In the genomic region with DNA sequence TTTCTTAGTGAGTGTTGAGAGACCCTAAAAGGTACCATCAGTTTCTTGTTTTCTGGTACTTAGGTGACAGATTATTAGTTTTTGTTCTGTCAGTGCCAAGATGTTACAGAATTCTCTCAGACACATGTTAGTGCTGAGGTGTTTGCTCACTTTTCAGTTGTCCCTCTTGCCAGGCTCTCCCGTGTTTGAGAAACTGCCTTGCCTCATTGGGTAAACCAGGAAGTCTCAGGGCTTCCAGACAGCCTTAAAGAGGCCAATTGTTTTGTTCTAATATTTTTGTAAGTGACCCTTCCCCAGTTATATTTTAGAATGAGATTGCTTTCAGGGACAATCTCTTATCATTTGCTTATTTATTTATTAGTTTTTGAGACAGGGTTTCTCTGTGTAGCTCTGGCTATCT, we compare ENCODE assay signal across 8 mouse cellular contexts. TPM values are rescaled to one million over a fixed set of nuclear protein-coding genes. Genes with fewer than 3 reads are reported as not detected.
DNase-seq lines count a peak whose midpoint lies in the region; ATAC-seq and TF ChIP-seq lines count a peak whose summit lies in the region.

No protein-coding gene starts in this region.

- no peak overlapping the region for H3K9ac ChIP-seq in lung, embryonic 15.5 days
- H3K9ac ChIP-seq in forebrain, embryonic 16.5 days (replicated peaks; ENCODE audit: low read depth, low read length), result no peak overlapping the region
- H3K9ac ChIP-seq in liver, embryonic 12.5 days, result peak overlapping the region; percentile 99
- no peak overlapping the region for H3K9ac ChIP-seq in stomach, embryonic 15.5 days

- TF ChIP-seq POLR2A in lung, adult 2 months (IDR thresholded peaks at IDR 0.05; ENCODE audit: borderline replicate concordance, extremely low read depth, low read depth, low read length), result no peak

- TF ChIP-seq CTCF in lung, adult 2 months (IDR thresholded peaks at IDR 0.05; ENCODE audit: insufficient read depth, low read length), result no peak

- WGBS in lung, embryonic 15.5 days, result 0% methylated on average over 1 of the region's 1 CpGs
- 2% methylated on average over 1 of the region's 1 CpGs for WGBS in lung, adult 2 months
- 0% methylated on average over 1 of the region's 1 CpGs for WGBS in forebrain, embryonic 16.5 days
- WGBS in liver, embryonic 12.5 days (ENCODE audit: insufficient replicate concordance), result 5% methylated on average over 1 of the region's 1 CpGs
- 0% methylated on average over 1 of the region's 1 CpGs for WGBS in stomach, embryonic 15.5 days

- peak overlapping the region; percentile 84 for H3K4me3 ChIP-seq in lung, embryonic 15.5 days
- H3K4me3 ChIP-seq in lung, adult 2 months (replicated peaks; ENCODE audit: extremely low read depth, low read depth, low read length), result no peak overlapping the region
- peak overlapping the region; percentile 21 for H3K4me3 ChIP-seq in forebrain, embryonic 16.5 days (replicated peaks; ENCODE audit: low read length)
- H3K4me3 ChIP-seq in liver, embryonic 12.5 days, result peak overlapping the region; percentile 93
- H3K4me3 ChIP-seq in stomach, embryonic 15.5 days (replicated peaks), result peak overlapping the region; percentile 12; the same call in 1 of the 2 replicates

- no peaks in the 10 kb centered on the region for H3K27me3 ChIP-seq in lung, embryonic 15.5 days
- no peaks in the 10 kb centered on the region for H3K27me3 ChIP-seq in forebrain, embryonic 16.5 days (replicated peaks; ENCODE audit: control insufficient read depth, insufficient read depth, low read length)
- no peaks in the 10 kb centered on the region for H3K27me3 ChIP-seq in liver, embryonic 12.5 days (replicated peaks)
- no peaks in the 10 kb centered on the region for H3K27me3 ChIP-seq in stomach, embryonic 15.5 days (replicated peaks)

- H3K36me3 ChIP-seq in lung, embryonic 15.5 days, result peaks cover 6% of the 10 kb centered on the region
- H3K36me3 ChIP-seq in forebrain, embryonic 16.5 days (ENCODE audit: control insufficient read depth, insufficient read depth), result 0 out of 2 replicates have a peak, but pooled peaks cover 3% of the 10 kb centered on the region
- peaks cover 21% of the 10 kb centered on the region for H3K36me3 ChIP-seq in liver, embryonic 12.5 days
- H3K36me3 ChIP-seq in stomach, embryonic 15.5 days, result no peaks in the 10 kb centered on the region

- no peak for DNase-seq in lung, adult 2 months
- no peak for DNase-seq in layer of hippocampus, adult 18-20 months (ENCODE audit: low spot score in 2 of 2)
- no peak for DNase-seq in T-cell, adult 2 months (ENCODE audit: low spot score)
- DNase-seq in gastrocnemius, adult 8-10 months (ENCODE audit: low spot score in 2 of 2), result no peak

- H3K4me1 ChIP-seq in lung, embryonic 15.5 days, result peaks cover 30% of the 10 kb centered on the region
- H3K4me1 ChIP-seq in lung, adult 2 months (ENCODE audit: control insufficient read depth, insufficient read depth, low read length), result peaks cover 15% of the 10 kb centered on the region
- peaks cover 33% of the 10 kb centered on the region for H3K4me1 ChIP-seq in forebrain, embryonic 16.5 days (replicated peaks; ENCODE audit: control insufficient read depth, insufficient read depth, low read length)
- peaks cover 71% of the 10 kb centered on the region for H3K4me1 ChIP-seq in liver, embryonic 12.5 days
- H3K4me1 ChIP-seq in stomach, embryonic 15.5 days, result peaks cover 10% of the 10 kb centered on the region; the same call in 1 of the 2 replicates

- no peak overlapping the region for H3K27ac ChIP-seq in lung, embryonic 15.5 days
- no peak overlapping the region for H3K27ac ChIP-seq in forebrain, embryonic 16.5 days (ENCODE audit: low read length)
- H3K27ac ChIP-seq in liver, embryonic 12.5 days, result peak overlapping the region; percentile 33; the same call in 1 of the 2 replicates
- no peak overlapping the region for H3K27ac ChIP-seq in stomach, embryonic 15.5 days

- no peaks in the 10 kb centered on the region for H3K9me3 ChIP-seq in lung, embryonic 15.5 days
- no peaks in the 10 kb centered on the region for H3K9me3 ChIP-seq in forebrain, embryonic 16.5 days (ENCODE audit: control insufficient read depth, low read length)
- H3K9me3 ChIP-seq in liver, embryonic 12.5 days (replicated peaks), result no peaks in the 10 kb centered on the region
- H3K9me3 ChIP-seq in stomach, embryonic 15.5 days, result no peaks in the 10 kb centered on the region

- H3K4me2 ChIP-seq in lung, embryonic 15.5 days, result peak overlapping the region; percentile 73
- H3K4me2 ChIP-seq in forebrain, embryonic 16.5 days (ENCODE audit: low read length), result peak overlapping the region; percentile 50
- peak overlapping the region; percentile 79 for H3K4me2 ChIP-seq in liver, embryonic 12.5 days
- peak overlapping the region; percentile 62 for H3K4me2 ChIP-seq in stomach, embryonic 15.5 days

- ATAC-seq in lung, embryonic 15.5 days (ENCODE audit: borderline replicate concordance, extremely low read depth, low FRiP score, low TSS enrichment), result no peak
- no peak for ATAC-seq in forebrain, embryonic 16.5 days
- ATAC-seq in liver, embryonic 12.5 days, result no peak
- ATAC-seq in stomach, embryonic 15.5 days (ENCODE audit: insufficient read depth, low FRiP score, low read depth), result no peak

RNA-seq across cellular contexts. Expression of a gene that starts 2.1 kb away (rescaled TPM):
- 85.9 and 88.3 TPM in 2 replicates for polyA plus RNA-seq in lung, embryonic 15.5 days (2015; fragmentation: Nextera tagmentation; extraction: Ambion mirVana)
- 54.7 and 57.0 TPM in 2 replicates for polyA plus RNA-seq in lung, adult 2 months (2012; rRNA removed)
- 137 and 142 TPM in 2 replicates for polyA plus RNA-seq in forebrain, embryonic 16.5 days (2015; fragmentation: Nextera tagmentation; extraction: Ambion mirVana)
- 43.2 and 43.7 TPM in 2 replicates for polyA plus RNA-seq in liver, embryonic 12.5 days (2016; fragmentation: Nextera tagmentation; extraction: Ambion mirVana)
- 72.4 and 78.4 TPM in 2 replicates for polyA plus RNA-seq in stomach, embryonic 15.5 days (2015; fragmentation: Nextera tagmentation; extraction: Ambion mirVana)
- 100 to 1,000 TPM; 114 to 124 TPM for total RNA-seq in layer of hippocampus, adult 18-20 months (2021)
- total RNA-seq in gastrocnemius, adult 8-10 months (2022), result 10 to 100 TPM; 35.2 to 43.9 (median 38.9) TPM
